Mouse (Mus musculus): ENCODE results near the gene Tekt5. TPM values are rescaled to one million over a fixed set of nuclear protein-coding genes. Genes with fewer than 3 reads are reported as not detected.

The Tekt5 gene
- polyA plus RNA-seq, 1 experiment from 2014 or later: 0.70 TPM

- peaks cover 25% of the 10 kb centered on the region for H3K4me1 ChIP-seq (ENCODE audit: insufficient read depth, low read length)
- 73% methylated on average over 4 of the region's 4 CpGs for whole genome bisulfite sequencing
- H3K27ac ChIP-seq (ENCODE audit: low read length): peak overlapping the region; percentile 73
- no peaks in the 10 kb centered on the region for H3K27me3 ChIP-seq (ENCODE audit: insufficient read depth, low read length)
- ATAC-seq (ENCODE audit: low FRiP score, low TSS enrichment): no peak
- H3K9ac ChIP-seq (replicated peaks; ENCODE audit: low read length): peak overlapping the region; percentile 11; the same call in 1 of the 2 replicates
- H3K9me3 ChIP-seq (ENCODE audit: low read length): no peaks in the 10 kb centered on the region
- H3K4me3 ChIP-seq (ENCODE audit: low read length): no peak overlapping the region
- H3K36me3 ChIP-seq (ENCODE audit: insufficient read depth, low read length): no peaks in the 10 kb centered on the region
- H3K4me2 ChIP-seq (replicated peaks; ENCODE audit: low read depth, low read length): no peak overlapping the region
Measured at GRCm38 (mm10) chr16:10365796-10366195, 29.5 kb downstream of the Tekt5 start.

GRCm38 (mm10) chr16:10363061-10363460 is 32.2 kb downstream of the Tekt5 start:
- WGBS: 30% methylated on average over 1 of the region's 1 CpGs
- Histone ChIP-seq H3K4me1 (ENCODE audit: insufficient read depth, low read length) (peaks cover 11% of the 10 kb centered on the region), H3K9ac (replicated peaks; ENCODE audit: low read length) (no peak overlapping the region), H3K27ac (ENCODE audit: low read length) (no peak overlapping the region), H3K9me3 (ENCODE audit: low read length) (no peaks in the 10 kb centered on the region), H3K27me3 (ENCODE audit: insufficient read depth, low read length) (no peaks in the 10 kb centered on the region), H3K4me2 (replicated peaks; ENCODE audit: low read depth, low read length) (no peak overlapping the region), H3K36me3 (ENCODE audit: insufficient read depth, low read length) (no peaks in the 10 kb centered on the region), H3K4me3 (ENCODE audit: low read length) (no peak overlapping the region)
- ATAC-seq (ENCODE audit: low FRiP score, low TSS enrichment): no peak

GRCm38 (mm10) chr16:10359241-10359640 is 36.0 kb downstream of the Tekt5 start:
- Histone ChIP-seq H3K4me2 (replicated peaks; ENCODE audit: low read depth, low read length) (no peak overlapping the region), H3K9ac (replicated peaks; ENCODE audit: low read length) (no peak overlapping the region), H3K27ac (ENCODE audit: low read length) (no peak overlapping the region), H3K4me1 (ENCODE audit: insufficient read depth, low read length) (no peaks in the 10 kb centered on the region), H3K4me3 (ENCODE audit: low read length) (no peak overlapping the region), H3K36me3 (ENCODE audit: insufficient read depth, low read length) (no peaks in the 10 kb centered on the region), H3K9me3 (ENCODE audit: low read length) (no peaks in the 10 kb centered on the region), H3K27me3 (ENCODE audit: insufficient read depth, low read length) (no peaks in the 10 kb centered on the region)
- ATAC-seq (ENCODE audit: low FRiP score, low TSS enrichment): no peak
- WGBS: 82% methylated on average over 6 of the region's 6 CpGs

GRCm38 (mm10) chr16:10358010-10358934 is 37.0 kb downstream of the Tekt5 start:
- Histone ChIP-seq H3K4me2 (replicated peaks; ENCODE audit: low read depth, low read length) (peak overlapping the region; percentile 53), H3K27ac (ENCODE audit: low read length) (no peak overlapping the region), H3K9me3 (ENCODE audit: low read length) (no peaks in the 10 kb centered on the region), H3K36me3 (ENCODE audit: insufficient read depth, low read length) (no peaks in the 10 kb centered on the region), H3K9ac (replicated peaks; ENCODE audit: low read length) (peak overlapping the region; percentile 20; the same call in 1 of the 2 replicates), H3K4me3 (ENCODE audit: low read length) (peak overlapping the region; percentile 32), H3K4me1 (ENCODE audit: insufficient read depth, low read length) (no peaks in the 10 kb centered on the region), H3K27me3 (ENCODE audit: insufficient read depth, low read length) (no peaks in the 10 kb centered on the region)
- 14% methylated on average over 30 of the region's 30 CpGs for whole genome bisulfite sequencing
- ATAC-seq (ENCODE audit: low FRiP score, low TSS enrichment): peak; percentile 90

- H3K9me3 ChIP-seq (ENCODE audit: low read length): no peaks in the 10 kb centered on the region
- H3K9ac ChIP-seq (replicated peaks; ENCODE audit: low read length): no peak overlapping the region
- no peaks in the 10 kb centered on the region for H3K4me1 ChIP-seq (ENCODE audit: insufficient read depth, low read length)
- H3K27me3 ChIP-seq (ENCODE audit: insufficient read depth, low read length): no peaks in the 10 kb centered on the region
- no peak for ATAC-seq (ENCODE audit: low FRiP score, low TSS enrichment)
- H3K4me3 ChIP-seq (ENCODE audit: low read length): no peak overlapping the region
- H3K36me3 ChIP-seq (ENCODE audit: insufficient read depth, low read length): no peaks in the 10 kb centered on the region
- no peak overlapping the region for H3K4me2 ChIP-seq (replicated peaks; ENCODE audit: low read depth, low read length)
- no peak overlapping the region for H3K27ac ChIP-seq (ENCODE audit: low read length)
Measured at GRCm38 (mm10) chr16:10355004-10355403, 40.3 kb downstream of the Tekt5 start.

GRCm38 (mm10) chr16:10351050-10351636 is 44.1 kb downstream of the Tekt5 start:
- WGBS: 48% methylated on average over 9 of the region's 9 CpGs
- Histone ChIP-seq H3K27ac (ENCODE audit: low read length) (no peak overlapping the region), H3K9me3 (ENCODE audit: low read length) (no peaks in the 10 kb centered on the region), H3K27me3 (ENCODE audit: insufficient read depth, low read length) (no peaks in the 10 kb centered on the region), H3K36me3 (ENCODE audit: insufficient read depth, low read length) (no peaks in the 10 kb centered on the region), H3K9ac (replicated peaks; ENCODE audit: low read length) (no peak overlapping the region), H3K4me3 (ENCODE audit: low read length) (no peak overlapping the region), H3K4me1 (ENCODE audit: insufficient read depth, low read length) (no peaks in the 10 kb centered on the region), H3K4me2 (replicated peaks; ENCODE audit: low read depth, low read length) (no peak overlapping the region)
- ATAC-seq (ENCODE audit: low FRiP score, low TSS enrichment): no peak

GRCm38 (mm10) chr16:10349876-10350275 is 45.4 kb downstream of the Tekt5 start:
- no peak overlapping the region for H3K4me2 ChIP-seq (replicated peaks; ENCODE audit: low read depth, low read length)
- no peak overlapping the region for H3K4me3 ChIP-seq (ENCODE audit: low read length)
- H3K9me3 ChIP-seq (ENCODE audit: low read length): no peaks in the 10 kb centered on the region
- no peaks in the 10 kb centered on the region for H3K36me3 ChIP-seq (ENCODE audit: insufficient read depth, low read length)
- no peaks in the 10 kb centered on the region for H3K27me3 ChIP-seq (ENCODE audit: insufficient read depth, low read length)
- H3K27ac ChIP-seq (ENCODE audit: low read length): no peak overlapping the region
- no peaks in the 10 kb centered on the region for H3K4me1 ChIP-seq (ENCODE audit: insufficient read depth, low read length)
- ATAC-seq (ENCODE audit: low FRiP score, low TSS enrichment): 0 out of 2 replicates have a peak, but pooled peaks have one; percentile 28
- 72% methylated on average over 10 of the region's 10 CpGs for WGBS
- H3K9ac ChIP-seq (replicated peaks; ENCODE audit: low read length): no peak overlapping the region

GRCm38 (mm10) chr16:10349436-10349835 is 45.9 kb downstream of the Tekt5 start:
- H3K4me3 ChIP-seq (ENCODE audit: low read length): no peak overlapping the region
- no peak for ATAC-seq (ENCODE audit: low FRiP score, low TSS enrichment)
- no peak overlapping the region for H3K4me2 ChIP-seq (replicated peaks; ENCODE audit: low read depth, low read length)
- no peaks in the 10 kb centered on the region for H3K4me1 ChIP-seq (ENCODE audit: insufficient read depth, low read length)
- H3K9me3 ChIP-seq (ENCODE audit: low read length): no peaks in the 10 kb centered on the region
- WGBS: 67% methylated on average over 5 of the region's 5 CpGs
- H3K27ac ChIP-seq (ENCODE audit: low read length): no peak overlapping the region
- H3K27me3 ChIP-seq (ENCODE audit: insufficient read depth, low read length): no peaks in the 10 kb centered on the region
- no peak overlapping the region for H3K9ac ChIP-seq (replicated peaks; ENCODE audit: low read length)
- H3K36me3 ChIP-seq (ENCODE audit: insufficient read depth, low read length): no peaks in the 10 kb centered on the region

GRCm38 (mm10) chr16:10347551-10347950 is 47.7 kb downstream of the Tekt5 start:
- Histone ChIP-seq H3K27me3 (ENCODE audit: insufficient read depth, low read length) (no peaks in the 10 kb centered on the region), H3K27ac (ENCODE audit: low read length) (no peak overlapping the region), H3K9me3 (ENCODE audit: low read length) (no peaks in the 10 kb centered on the region), H3K4me1 (ENCODE audit: insufficient read depth, low read length) (no peaks in the 10 kb centered on the region), H3K4me2 (replicated peaks; ENCODE audit: low read depth, low read length) (no peak overlapping the region), H3K9ac (replicated peaks; ENCODE audit: low read length) (no peak overlapping the region), H3K4me3 (ENCODE audit: low read length) (no peak overlapping the region), H3K36me3 (ENCODE audit: insufficient read depth, low read length) (no peaks in the 10 kb centered on the region)
- 0 out of 2 replicates have a peak, but pooled peaks have one; percentile 21 for ATAC-seq (ENCODE audit: low FRiP score, low TSS enrichment)
- WGBS: 86% methylated on average over 7 of the region's 7 CpGs

- WGBS: 69% methylated on average over 4 of the region's 4 CpGs
- Histone ChIP-seq H3K27ac (ENCODE audit: low read length) (no peak overlapping the region), H3K4me1 (ENCODE audit: insufficient read depth, low read length) (no peaks in the 10 kb centered on the region), H3K4me2 (replicated peaks; ENCODE audit: low read depth, low read length) (no peak overlapping the region), H3K36me3 (ENCODE audit: insufficient read depth, low read length) (no peaks in the 10 kb centered on the region), H3K27me3 (ENCODE audit: insufficient read depth, low read length) (no peaks in the 10 kb centered on the region), H3K9me3 (ENCODE audit: low read length) (peaks cover 3% of the 10 kb centered on the region), H3K9ac (replicated peaks; ENCODE audit: low read length) (no peak overlapping the region), H3K4me3 (ENCODE audit: low read length) (no peak overlapping the region)
- ATAC-seq (ENCODE audit: low FRiP score, low TSS enrichment): no peak
Measured at GRCm38 (mm10) chr16:10341110-10341509, 54.2 kb downstream of the Tekt5 start.

Measured in kidney, embryonic 16.5 days (tissue).